ENCODE assay signal across 17 mouse cellular contexts in genomic region chr3:37595721-37596120, GRCm38 (mm10). TPM values are rescaled to one million over a fixed set of nuclear protein-coding genes. Genes with fewer than 3 reads are reported as not detected.
DNase-seq lines count a peak whose midpoint lies in the region; ATAC-seq lines count a peak whose summit lies in the region.
"Had no signal": no experiment of that assay in that cellular context is flagged by ENCODE, and none has a peak within 500 bp of the region (broad histone marks: within the 10 kb centered on the region; RNA-seq: fewer than 3 reads in every experiment).

No protein-coding gene starts in this region.

- WGBS in kidney, embryonic 14.5 days, result 67% methylated on average over 10 of the region's 10 CpGs

- ATAC-seq in kidney, embryonic 14.5 days (ENCODE audit: low FRiP score, low TSS enrichment), result no peak
- ATAC-seq in inflammation-experienced regulatory T-cells, adult 6 months, result no peak
- ATAC-seq: intestine, embryonic 16.5 days had no signal

- no peak overlapping the region for H3K4me3 ChIP-seq in kidney, embryonic 14.5 days (ENCODE audit: low read length)
- H3K4me3 ChIP-seq: embryonic facial prominence, embryonic 13.5 days; forebrain, embryonic 12.5 days; heart, embryonic 15.5 days; hindbrain, embryonic 12.5 days; liver, embryonic 13.5 days had no signal

- DNase-seq in gastrocnemius, adult 18-20 months (ENCODE audit: low spot score), result peak; percentile 19
- DNase-seq in gastrocnemius, postnatal 14 days, result no peak
- peak; percentile 34 for DNase-seq in kidney, adult 18-20 months
- DNase-seq in adrenal gland, postnatal 36 days, result peak; percentile 21 to 27
- DNase-seq in kidney, postnatal 36 days, result peak; percentile 60 to 63
- no peak for DNase-seq in left cerebral cortex, postnatal 14 days (ENCODE audit: low spot score in 2 of 2)
- DNase-seq: layer of hippocampus, adult 9-11 months; liver, embryonic 13.5 days; right cerebral cortex, postnatal 4 days; thymus, adult 2 months had no signal

- no peaks in the 10 kb centered on the region for H3K36me3 ChIP-seq in kidney, embryonic 14.5 days (ENCODE audit: control insufficient read depth, insufficient read depth, low read length)
- H3K36me3 ChIP-seq: embryonic facial prominence, embryonic 13.5 days; forebrain, embryonic 12.5 days; heart, embryonic 15.5 days; hindbrain, embryonic 12.5 days; liver, embryonic 13.5 days had no signal

- H3K27ac ChIP-seq in kidney, embryonic 14.5 days (ENCODE audit: low read depth, low read length), result no peak overlapping the region
- H3K27ac ChIP-seq: forebrain, embryonic 12.5 days; heart, embryonic 15.5 days; hindbrain, embryonic 12.5 days; liver, embryonic 13.5 days had no signal

- no peak overlapping the region for H3K9ac ChIP-seq in kidney, embryonic 14.5 days (ENCODE audit: low read depth, low read length)
- H3K9ac ChIP-seq: embryonic facial prominence, embryonic 13.5 days; forebrain, embryonic 12.5 days; heart, embryonic 15.5 days; hindbrain, embryonic 12.5 days; liver, embryonic 13.5 days had no signal

- 0 out of 2 replicates have a peak, but pooled peaks cover 4% of the 10 kb centered on the region for H3K4me1 ChIP-seq in kidney, embryonic 14.5 days (ENCODE audit: control insufficient read depth, insufficient read depth, low read length)
- H3K4me1 ChIP-seq: forebrain, embryonic 12.5 days; hindbrain, embryonic 12.5 days had no signal

- no peaks in the 10 kb centered on the region for H3K27me3 ChIP-seq in kidney, embryonic 14.5 days (ENCODE audit: control insufficient read depth, insufficient read depth, low read length)
- H3K27me3 ChIP-seq: embryonic facial prominence, embryonic 13.5 days; forebrain, embryonic 12.5 days; heart, embryonic 15.5 days; hindbrain, embryonic 12.5 days had no signal

- H3K9me3 ChIP-seq in kidney, embryonic 14.5 days (ENCODE audit: control insufficient read depth, low read length), result no peaks in the 10 kb centered on the region
- H3K9me3 ChIP-seq: embryonic facial prominence, embryonic 13.5 days; forebrain, embryonic 12.5 days; heart, embryonic 15.5 days; hindbrain, embryonic 12.5 days; liver, embryonic 13.5 days had no signal

- intact Hi-C loops in gastrocnemius, postnatal 14 days (cut with DNase I; ENCODE audit: low total_unique reads), result no loop called here
- intact Hi-C loops in left cerebral cortex, postnatal 14 days (cut with DNase I), result no loop called here

- no peak overlapping the region for H3K4me2 ChIP-seq in kidney, embryonic 14.5 days (replicated peaks; ENCODE audit: low read depth, low read length)
- H3K4me2 ChIP-seq: embryonic facial prominence, embryonic 13.5 days; forebrain, embryonic 12.5 days; heart, embryonic 15.5 days; hindbrain, embryonic 12.5 days; liver, embryonic 13.5 days had no signal

RNA-seq across cellular contexts. Expression of gene Spry1, which starts 44.0 kb away (rescaled TPM):
- 10 to 100 TPM; 15.5 to 21.9 TPM for total RNA-seq in gastrocnemius, adult 18-20 months (2021)
- 10 to 100 TPM; 33.1 to 39.9 TPM for total RNA-seq in gastrocnemius, postnatal 14 days (2021)
- polyA plus RNA-seq in kidney, embryonic 14.5 days (2014; fragmentation: Nextera tagmentation; extraction: Ambion mirVana), result 41.7 and 49.8 TPM in 2 replicates
- 10 to 100 TPM; 25.1 to 31.4 TPM for total RNA-seq in adrenal gland, postnatal 36 days (2021)
- 10 to 100 TPM; 13.4 to 14.9 TPM for total RNA-seq in left cerebral cortex, postnatal 14 days (2021)
- polyA plus RNA-seq in inflammation-experienced regulatory T-cells, adult 6 months (2017; shearing (Covaris generic)), result 10 to 100 TPM in 2 of 3 experiments, 1 to 10 TPM in 1; 7.9 to 19.2 (median 16.0) TPM

Comparison
In these comparisons a context has a peak if more than half of its experiments do, and no peak if none do; other contexts are left out.
1. DNase-seq: peak in gastrocnemius, adult 18-20 months (single experiment), kidney, adult 18-20 months (single experiment), adrenal gland, postnatal 36 days (2 of 2) and kidney, postnatal 36 days (2 of 2); none in gastrocnemius, postnatal 14 days (single experiment) and left cerebral cortex, postnatal 14 days (0 of 2).